Mouse (Mus musculus): ENCODE measurements around the gene Slc25a48. TPM values are rescaled to one million over a fixed set of nuclear protein-coding genes. Genes with fewer than 3 reads are reported as not detected.
A peak's percentile ranks its signal among the peaks of the same experiment; 100 is the strongest.

Slc25a48 gene
- polyA plus RNA-seq, 1 experiment from 2014 or later: not detected

- Histone ChIP-seq H3K4me1 (ENCODE audit: insufficient read depth, low read depth, low read length) (no peaks in the 10 kb centered on the region), H3K9me3 (ENCODE audit: low read length) (no peaks in the 10 kb centered on the region), H3K36me3 (ENCODE audit: insufficient read depth, low read length) (no peaks in the 10 kb centered on the region), H3K4me3 (ENCODE audit: low read depth, low read length) (no peak overlapping the region), H3K27me3 (replicated peaks; ENCODE audit: insufficient read depth, low read length) (no peaks in the 10 kb centered on the region), H3K9ac (replicated peaks; ENCODE audit: low read depth) (no peak overlapping the region), H3K4me2 (replicated peaks; ENCODE audit: low read depth, low read length) (no peak overlapping the region), H3K27ac (ENCODE audit: low read length) (no peak overlapping the region)
- TF ChIP-seq EP300 (IDR thresholded peaks at IDR 0.05): no peak
- TF ChIP-seq CTCF (IDR thresholded peaks at IDR 0.05): no peak
- WGBS: 88% methylated on average over 6 of the region's 9 CpGs
- ATAC-seq (no peak), DNase-seq (ENCODE audit: low spot score) (no peak)
Observed at GRCm38 (mm10) chr13:56472661-56473060, 34.5 kb downstream of the Slc25a48 start.

GRCm38 (mm10) chr13:56475363-56475762 is 37.2 kb downstream of the Slc25a48 start:
- Histone ChIP-seq H3K9me3 (ENCODE audit: low read length) (no peaks in the 10 kb centered on the region), H3K36me3 (ENCODE audit: insufficient read depth, low read length) (no peaks in the 10 kb centered on the region), H3K4me3 (ENCODE audit: low read depth, low read length) (no peak overlapping the region), H3K9ac (replicated peaks; ENCODE audit: low read depth) (no peak overlapping the region), H3K4me2 (replicated peaks; ENCODE audit: low read depth, low read length) (0 out of 2 replicates have a peak overlapping the region, but pooled peaks have one; percentile 14), H3K27ac (ENCODE audit: low read length) (no peak overlapping the region), H3K4me1 (ENCODE audit: insufficient read depth, low read depth, low read length) (no peaks in the 10 kb centered on the region), H3K27me3 (replicated peaks; ENCODE audit: insufficient read depth, low read length) (no peaks in the 10 kb centered on the region)
- ATAC-seq (peak; percentile 38), DNase-seq (ENCODE audit: low spot score) (peak; percentile 80)
- TF ChIP-seq CTCF (IDR thresholded peaks at IDR 0.05) (peak; percentile 91), EP300 (IDR thresholded peaks at IDR 0.05) (no peak)
- 18% methylated on average over 4 of the region's 4 CpGs for WGBS

- WGBS: 46% methylated on average over 5 of the region's 5 CpGs
- no peak for ATAC-seq
- H3K4me1 ChIP-seq (ENCODE audit: insufficient read depth, low read depth, low read length): no peaks in the 10 kb centered on the region
- TF ChIP-seq CTCF (IDR thresholded peaks at IDR 0.05) (no peak), EP300 (IDR thresholded peaks at IDR 0.05) (no peak)
- H3K27me3 ChIP-seq (replicated peaks; ENCODE audit: insufficient read depth, low read length): no peaks in the 10 kb centered on the region
- H3K27ac ChIP-seq (ENCODE audit: low read length): no peak overlapping the region
- H3K4me3 ChIP-seq (ENCODE audit: low read depth, low read length): no peak overlapping the region
- no peaks in the 10 kb centered on the region for H3K36me3 ChIP-seq (ENCODE audit: insufficient read depth, low read length)
- no peak overlapping the region for H3K9ac ChIP-seq (replicated peaks; ENCODE audit: low read depth)
- no peak for DNase-seq (ENCODE audit: low spot score)
- H3K9me3 ChIP-seq (ENCODE audit: low read length): no peaks in the 10 kb centered on the region
- H3K4me2 ChIP-seq (replicated peaks; ENCODE audit: low read depth, low read length): no peak overlapping the region
Observed at GRCm38 (mm10) chr13:56476790-56477189, 38.6 kb downstream of the Slc25a48 start.

GRCm38 (mm10) chr13:56477271-56477670 is 39.1 kb downstream of the Slc25a48 start:
- H3K27ac ChIP-seq (ENCODE audit: low read length): no peak overlapping the region
- no peaks in the 10 kb centered on the region for H3K27me3 ChIP-seq (replicated peaks; ENCODE audit: insufficient read depth, low read length)

GRCm38 (mm10) chr13:56478027-56478426 is 39.9 kb downstream of the Slc25a48 start:
- no peaks in the 10 kb centered on the region for H3K27me3 ChIP-seq (replicated peaks; ENCODE audit: insufficient read depth, low read length)
- no peaks in the 10 kb centered on the region for H3K9me3 ChIP-seq (ENCODE audit: low read length)
- DNase-seq (ENCODE audit: low spot score): no peak
- no peak for ATAC-seq
- H3K4me2 ChIP-seq (replicated peaks; ENCODE audit: low read depth, low read length): no peak overlapping the region
- H3K4me3 ChIP-seq (ENCODE audit: low read depth, low read length): no peak overlapping the region
- no peaks in the 10 kb centered on the region for H3K4me1 ChIP-seq (ENCODE audit: insufficient read depth, low read depth, low read length)
- no peak overlapping the region for H3K9ac ChIP-seq (replicated peaks; ENCODE audit: low read depth)
- TF ChIP-seq CTCF (IDR thresholded peaks at IDR 0.05) (peak; percentile 38), EP300 (IDR thresholded peaks at IDR 0.05) (no peak)
- H3K36me3 ChIP-seq (ENCODE audit: insufficient read depth, low read length): no peaks in the 10 kb centered on the region
- 87% methylated on average over 6 of the region's 6 CpGs for WGBS
- no peak overlapping the region for H3K27ac ChIP-seq (ENCODE audit: low read length)

More at GRCm38 (mm10) chr13:56477271-56477670, 39.1 kb downstream of the Slc25a48 start:
- no peaks in the 10 kb centered on the region for H3K9me3 ChIP-seq (ENCODE audit: low read length)
- no peak overlapping the region for H3K9ac ChIP-seq (replicated peaks; ENCODE audit: low read depth)
- WGBS: 6% methylated on average over 6 of the region's 6 CpGs
- DNase-seq (ENCODE audit: low spot score) (no peak), ATAC-seq (peak; percentile 33; the same call in 1 of the 2 replicates)
- H3K36me3 ChIP-seq (ENCODE audit: insufficient read depth, low read length): no peaks in the 10 kb centered on the region
- TF ChIP-seq EP300 (IDR thresholded peaks at IDR 0.05): no peak
- no peak for TF ChIP-seq CTCF (IDR thresholded peaks at IDR 0.05)
- H3K4me3 ChIP-seq (ENCODE audit: low read depth, low read length): no peak overlapping the region
- H3K4me1 ChIP-seq (ENCODE audit: insufficient read depth, low read depth, low read length): no peaks in the 10 kb centered on the region
- no peak overlapping the region for H3K4me2 ChIP-seq (replicated peaks; ENCODE audit: low read depth, low read length)

GRCm38 (mm10) chr13:56482146-56482545 is 44.0 kb downstream of the Slc25a48 start, which contains the start of gene Il9:
Il9 (minus strand) TSS chr13:56482246.
- Histone ChIP-seq H3K36me3 (ENCODE audit: insufficient read depth, low read length) (no peaks in the 10 kb centered on the region), H3K4me3 (ENCODE audit: low read depth, low read length) (no peak within 1 kb of the TSS), H3K9me3 (ENCODE audit: low read length) (no peaks in the 10 kb centered on the region), H3K27ac (ENCODE audit: low read length) (no peak within 1 kb of the TSS), H3K4me1 (ENCODE audit: insufficient read depth, low read depth, low read length) (no peaks in the 10 kb centered on the region), H3K9ac (replicated peaks; ENCODE audit: low read depth) (no peak within 1 kb of the TSS), H3K27me3 (replicated peaks; ENCODE audit: insufficient read depth, low read length) (no peaks in the 10 kb centered on the region), H3K4me2 (replicated peaks; ENCODE audit: low read depth, low read length) (no peak within 1 kb of the TSS)
- ATAC-seq (no peak), DNase-seq (ENCODE audit: low spot score) (no peak)
- WGBS: 64% methylated on average over 3 of the region's 3 CpGs
- TF ChIP-seq CTCF (IDR thresholded peaks at IDR 0.05) (no peak), EP300 (IDR thresholded peaks at IDR 0.05) (no peak)

GRCm38 (mm10) chr13:56488012-56488411 is 49.9 kb downstream of the Slc25a48 start:
- H3K27me3 ChIP-seq (replicated peaks; ENCODE audit: insufficient read depth, low read length): no peaks in the 10 kb centered on the region
- ATAC-seq (no peak), DNase-seq (ENCODE audit: low spot score) (no peak)
- H3K4me2 ChIP-seq (replicated peaks; ENCODE audit: low read depth, low read length): no peak overlapping the region
- no peaks in the 10 kb centered on the region for H3K36me3 ChIP-seq (ENCODE audit: insufficient read depth, low read length)
- no peaks in the 10 kb centered on the region for H3K4me1 ChIP-seq (ENCODE audit: insufficient read depth, low read depth, low read length)
- no peak overlapping the region for H3K9ac ChIP-seq (replicated peaks; ENCODE audit: low read depth)
- H3K9me3 ChIP-seq (ENCODE audit: low read length): no peaks in the 10 kb centered on the region
- 44% methylated on average over 5 of the region's 5 CpGs for WGBS
- TF ChIP-seq EP300 (IDR thresholded peaks at IDR 0.05) (no peak), CTCF (IDR thresholded peaks at IDR 0.05) (no peak)
- no peak overlapping the region for H3K4me3 ChIP-seq (ENCODE audit: low read depth, low read length)
- no peak overlapping the region for H3K27ac ChIP-seq (ENCODE audit: low read length)

Measured in lung, postnatal 0 days (tissue).